Mouse (Mus musculus) lung, adult 18-20 months (tissue): Measurements from ENCODE around the gene Gm30083.
A peak's percentile ranks its signal among the peaks of the same experiment; 100 is the strongest.

Source experiments
- DNase-seq, 2 experiments: peaks; one replicate each; pipeline ENCODE4 v3.0.0; 2022; ENCODE audit warnings: mixed read lengths in 2 of 2

The Gm30083 gene

DNA sequence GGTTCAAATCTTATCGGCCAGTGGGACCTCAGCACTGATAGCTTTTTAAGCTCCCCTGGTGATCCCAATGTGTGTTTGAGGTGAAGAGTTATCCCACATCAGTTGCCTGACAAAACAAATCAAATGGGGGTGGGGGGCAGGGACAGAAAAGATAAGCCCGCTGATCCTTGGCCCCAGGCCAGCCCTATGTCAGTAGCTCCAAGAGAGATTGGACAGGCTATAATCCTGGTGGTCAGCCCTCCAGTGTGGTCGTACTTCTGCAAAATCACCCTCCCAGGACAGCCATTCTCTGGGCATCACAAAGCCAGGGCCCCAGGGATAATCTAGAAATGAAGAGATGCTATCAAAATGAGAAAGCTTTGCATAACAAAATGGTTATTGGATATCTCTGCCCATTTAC, 56.1 kb downstream of the Gm30083 start:
- DNase-seq, result no peak

DNA sequence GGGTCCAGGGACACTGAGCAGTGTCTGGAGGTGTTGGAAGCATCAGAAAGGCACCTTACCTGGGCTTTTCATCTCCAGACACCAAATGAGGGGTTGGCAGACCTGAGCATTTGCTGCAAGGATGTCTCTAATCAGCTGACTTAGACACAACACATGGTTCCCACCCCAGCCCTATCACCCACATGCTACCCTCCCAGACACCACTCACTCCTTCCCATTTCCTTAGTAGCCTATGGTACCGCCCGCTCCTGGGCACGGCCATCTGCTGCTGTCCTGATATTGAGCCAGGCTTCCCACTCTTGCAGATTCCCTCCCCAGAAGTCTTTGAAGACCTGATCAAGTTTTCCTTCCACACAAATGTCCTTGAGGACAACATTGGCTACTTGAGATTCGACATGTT, 56.8 kb downstream of the Gm30083 start:
- no peak for DNase-seq

DNA sequence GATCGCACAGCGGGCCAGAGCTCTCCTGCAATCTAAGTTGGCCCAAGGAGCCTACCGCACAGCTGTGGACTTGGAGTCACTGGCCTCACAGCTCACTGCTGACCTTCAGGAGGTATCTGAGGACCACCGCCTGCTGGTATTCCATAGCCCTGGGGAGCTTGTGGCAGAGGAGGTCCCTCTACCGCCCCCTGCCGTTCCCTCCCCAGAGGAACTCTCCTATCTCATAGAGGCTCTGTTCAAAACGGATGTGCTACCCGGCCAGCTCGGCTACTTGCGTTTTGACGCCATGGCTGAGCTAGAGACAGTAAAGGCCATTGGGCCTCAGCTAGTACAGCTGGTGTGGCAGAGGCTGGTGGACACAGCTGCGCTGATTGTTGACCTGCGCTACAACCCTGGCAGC, 58.9 kb downstream of the Gm30083 start:
- no peak for DNase-seq

DNA sequence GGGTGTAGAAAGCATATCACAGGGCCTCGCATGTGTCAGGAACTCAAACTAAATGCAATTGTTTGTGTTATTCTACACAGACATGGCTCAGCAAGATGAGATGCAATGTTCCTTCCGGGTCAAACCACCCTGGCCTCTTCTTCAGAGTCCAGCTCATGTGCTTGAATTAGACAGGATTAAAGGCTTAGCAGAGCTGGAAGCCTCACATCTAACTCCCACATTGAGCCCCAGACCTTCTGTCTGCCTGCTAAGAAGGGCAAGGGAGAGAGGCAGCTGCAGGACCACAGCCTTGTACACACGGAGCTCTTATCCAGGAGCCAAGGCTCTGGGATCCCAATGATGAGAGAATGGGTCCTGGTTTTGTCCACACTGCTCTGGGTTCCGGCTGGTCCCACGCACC, 61.2 kb downstream of the Gm30083 start, which contains the start of gene Rbp3:
Gene Rbp3, plus strand, starts transcription at position 243 of the 400 bp plus-strand sequence.
- no peak for DNase-seq

DNA sequence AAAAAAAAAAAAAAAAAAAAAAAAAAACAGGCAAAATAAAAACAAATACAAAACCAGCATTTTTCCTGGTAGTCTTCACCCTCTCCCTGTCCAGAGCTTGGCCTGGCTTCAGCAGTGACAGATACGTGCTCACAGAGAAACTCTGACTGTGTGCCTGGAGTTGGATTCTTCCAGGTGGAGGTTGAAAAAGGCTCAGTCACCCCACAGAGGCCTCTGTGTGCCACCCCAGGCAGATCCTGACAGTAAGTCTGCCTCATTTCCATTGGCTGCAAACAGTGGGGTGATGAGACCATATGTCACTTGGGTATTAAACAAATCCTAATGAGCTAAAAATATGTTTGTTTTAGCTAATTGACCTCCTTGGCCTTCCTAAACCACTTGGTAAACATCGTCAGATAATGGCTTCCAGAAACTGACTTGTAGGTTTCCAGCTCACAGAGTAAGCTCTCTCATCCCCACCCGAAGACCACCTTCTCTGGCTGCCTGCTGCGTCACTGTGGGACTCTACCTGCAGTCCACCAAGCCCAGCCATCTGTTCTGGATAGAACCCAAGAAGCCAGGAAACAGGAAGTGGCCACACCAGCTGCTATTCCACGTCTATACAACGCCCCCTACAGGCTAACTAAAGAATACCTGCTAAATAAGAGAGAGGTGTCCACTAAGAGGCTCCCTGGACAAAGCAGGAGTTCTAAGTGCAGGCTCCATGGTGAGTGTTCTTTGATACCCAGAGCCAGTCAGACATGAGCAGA, 62.6 kb downstream of the Gm30083 start:
- no peak for DNase-seq

DNA sequence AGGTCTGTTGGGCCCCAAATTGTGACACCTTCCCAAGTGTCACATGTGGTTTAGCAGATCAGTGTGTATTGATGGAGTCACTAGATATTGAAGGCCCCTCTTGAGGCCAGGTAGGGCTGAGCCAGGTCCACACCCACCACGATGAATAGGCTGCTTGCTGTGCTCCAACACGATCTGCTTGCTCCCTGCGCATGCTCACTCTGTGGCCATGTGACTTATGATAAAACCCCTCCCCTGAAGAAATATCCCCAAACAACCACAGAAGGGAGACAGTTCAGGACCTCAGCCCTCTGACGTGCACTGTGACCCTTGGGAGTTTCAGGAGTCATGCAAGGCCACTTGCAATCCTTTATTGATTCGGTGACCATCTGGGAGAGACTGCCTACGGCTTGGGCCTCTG, 68.9 kb downstream of the Gm30083 start:
- DNase-seq, result no peak

DNA sequence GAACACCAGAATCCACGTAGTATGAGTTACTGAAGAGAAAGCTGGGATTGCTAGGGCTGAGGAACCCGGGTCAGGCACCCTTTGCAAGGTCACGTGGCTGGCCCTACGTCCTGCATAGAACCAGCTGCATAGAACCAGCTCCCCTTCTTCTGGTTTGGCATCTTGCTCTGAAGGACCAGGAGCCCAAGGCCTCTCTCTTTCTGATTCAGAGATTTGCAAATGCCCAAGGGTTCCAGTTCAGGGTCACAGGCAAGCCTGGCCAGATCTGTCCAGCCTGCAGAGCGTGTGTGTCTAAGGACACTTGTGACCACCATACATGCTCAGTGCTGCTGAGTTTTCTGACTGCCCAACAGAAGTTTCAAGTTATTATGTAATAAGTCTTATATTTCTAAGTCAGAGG, 72.8 kb downstream of the Gm30083 start:
- no peak for DNase-seq

DNA sequence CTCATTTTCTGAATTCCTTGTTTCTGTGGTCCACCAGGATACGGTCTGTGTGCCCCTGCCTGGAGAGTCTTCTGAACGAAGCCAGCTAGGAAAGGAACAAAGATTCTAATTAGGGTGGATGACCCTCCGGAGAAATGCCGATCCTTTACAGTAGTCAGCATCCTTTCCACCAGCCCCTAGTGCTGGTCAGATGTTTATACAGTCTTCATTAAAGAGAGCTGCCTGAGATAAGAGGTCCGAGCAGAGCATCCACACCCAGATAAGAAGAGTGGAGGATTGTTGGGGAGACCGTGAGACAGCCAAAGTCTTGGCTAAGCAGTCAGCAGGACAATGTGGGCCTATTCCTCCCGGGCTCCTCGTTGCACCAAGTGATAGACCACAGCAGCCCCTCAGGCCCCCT, 74.2 kb downstream of the Gm30083 start, which contains the start of gene Gdf2:
Gene Gdf2, plus strand, starts transcription at position 301 of the 400 bp plus-strand sequence.
- DNase-seq, result no peak

DNA sequence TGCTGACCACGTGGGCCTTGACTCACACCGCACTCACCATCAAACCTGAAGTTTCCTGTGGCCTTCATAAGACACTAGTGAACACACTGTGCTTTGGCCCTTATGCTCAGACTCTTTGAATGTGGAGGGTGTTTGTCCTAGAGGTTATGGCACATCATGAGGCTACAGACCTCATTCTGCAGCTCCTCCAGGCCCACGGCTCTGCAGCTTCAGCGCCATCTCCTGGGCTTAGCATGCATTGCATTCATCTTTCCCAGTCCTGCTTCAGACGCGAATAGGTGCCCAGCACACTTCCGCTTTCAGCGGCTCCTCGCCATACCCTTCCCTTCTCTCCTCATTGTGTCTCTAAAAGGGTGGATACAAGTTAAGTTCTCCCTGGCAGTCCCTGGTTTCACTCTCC, 75.9 kb downstream of the Gm30083 start:
- DNase-seq, result peak in 1 of 2 experiments; percentile 28
